Mouse (Mus musculus) liver, embryonic 12.5 days (tissue): ENCODE data around the gene Angptl6. TPM values are rescaled to one million over a fixed set of nuclear protein-coding genes. Genes with fewer than 3 reads are reported as not detected.

Source experiments
- ATAC-seq: fragments of 200-750 bp; cut with Nextera tagmentation; 2 replicates; pipeline ENCODE4 v1.8.0; 2017; ENCODE audit warnings: moderate number of reproducible peaks, mild to moderate bottlenecking, moderate library complexity
- H3K27ac ChIP-seq: fragments of 300-500 bp; sonication (generic); 2 replicates; pipeline ENCODE4 v1.5.1; 2016; ENCODE audit warnings: mild to moderate bottlenecking
- H3K27me3 ChIP-seq: fragments of 300-500 bp; sonication (generic); replicated peaks from 2 replicates; pipeline ENCODE4 v1.6.1; 2016; ENCODE audit warnings: mild to moderate bottlenecking, moderate library complexity
- H3K36me3 ChIP-seq: fragments of 300-500 bp; sonication (generic); 2 replicates; pipeline ENCODE4 v1.6.1; 2016; ENCODE audit warnings: mild to moderate bottlenecking, moderate library complexity
- H3K4me1 ChIP-seq: fragments of 300-500 bp; sonication (generic); 2 replicates; pipeline ENCODE4 v1.6.1; 2016
- H3K4me2 ChIP-seq: fragments of 300-500 bp; sonication (generic); 2 replicates; pipeline ENCODE4 v1.6.1; 2016; ENCODE audit warnings: mild to moderate bottlenecking, moderate library complexity
- H3K4me3 ChIP-seq: fragments of 300-500 bp; sonication (generic); 2 replicates; pipeline ENCODE4 v1.5.1; 2016; ENCODE audit warnings: mild to moderate bottlenecking, moderate library complexity
- H3K9ac ChIP-seq: fragments of 300-500 bp; sonication (generic); 2 replicates; pipeline ENCODE4 v1.6.1; 2016; ENCODE audit warnings: mild to moderate bottlenecking, moderate library complexity
- H3K9me3 ChIP-seq: fragments of 300-500 bp; sonication (generic); replicated peaks from 2 replicates; pipeline ENCODE4 v1.6.1; 2016; ENCODE audit warnings: mild to moderate bottlenecking, moderate library complexity
- WGBS: fragments of 180-500 bp; shearing (Covaris S2); methylation state at CpG from one replicate; pipeline ENCODE4 v1.1.7; 2016; ENCODE audit not compliant: insufficient replicate concordance; 5-methylcytosine and 5-hydroxymethylcytosine counted together
- microRNA-seq: library from miRNA; unstranded; fragments of <30 nt; microRNA quantifications from one replicate; pipeline ENCODE4, GENCODE M21; 2017
- polyA plus RNA-seq: library from polyadenylated mRNA; unstranded; fragments of >200 nt; fragmentation: Nextera tagmentation; extraction: Ambion mirVana; gene quantifications from 2 replicates; pipeline ENCODE4 v1.2.1, GENCODE M21; 2016

The Angptl6 gene
- polyA plus RNA-seq, 1 experiment from 2014 or later = 11.3 TPM

DNA sequence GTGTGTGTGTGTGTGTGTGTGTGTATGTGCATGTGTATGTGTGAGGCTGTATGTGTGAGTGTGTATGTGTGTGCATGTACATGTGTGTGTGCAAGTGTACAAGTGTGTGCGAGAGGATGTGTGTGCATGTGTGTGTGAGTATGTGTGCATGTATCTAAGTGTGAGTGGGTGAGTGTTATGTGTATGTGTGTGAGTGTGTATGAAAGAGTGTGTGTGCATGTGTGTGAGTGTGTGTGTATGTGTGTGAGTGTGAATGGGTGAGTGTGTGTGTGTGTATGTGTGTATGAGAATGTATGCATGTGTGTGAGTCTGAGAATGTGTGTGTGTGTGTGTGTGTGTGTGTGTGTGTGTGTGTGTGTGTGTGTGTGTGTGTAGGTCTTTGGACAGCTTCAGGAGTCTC is 51.4 kb downstream of the Angptl6 start:
- Histone ChIP-seq H3K27ac (no peak overlapping the region), H3K4me1 (peaks cover 3% of the 10 kb centered on the region; the same call in 1 of the 2 replicates), H3K9me3 (no peaks in the 10 kb centered on the region), H3K36me3 (no peaks in the 10 kb centered on the region), H3K4me2 (no peak overlapping the region), H3K27me3 (peaks cover 34% of the 10 kb centered on the region), H3K4me3 (no peak overlapping the region), H3K9ac (no peak overlapping the region)
- no peak for ATAC-seq
- WGBS = 77% methylated on average over 1 of the region's 1 CpGs

- Histone ChIP-seq H3K9me3 (no peaks in the 10 kb centered on the region), H3K4me2 (no peak overlapping the region), H3K9ac (no peak overlapping the region), H3K27ac (no peak overlapping the region), H3K4me1 (peaks cover 2% of the 10 kb centered on the region; the same call in 1 of the 2 replicates), H3K4me3 (no peak overlapping the region), H3K36me3 (no peaks in the 10 kb centered on the region), H3K27me3 (peaks cover 18% of the 10 kb centered on the region)
- no peak for ATAC-seq
- WGBS = 49% methylated on average over 5 of the region's 5 CpGs
Observed at GRCm38 (mm10) chr9:20825781-20826180, 53.7 kb downstream of the Angptl6 start.

Small RNAs within 50 kb of the gene (microRNA-seq; reads per million reads assigned to microRNA genes)
- not detected for gene Mir7081

Other genes with a start within 250 kb of the Angptl6 start
- 307 TPM in 2 replicates for gene Ubl5, start 236.8 kb downstream of the Angptl6 start, polyA plus RNA-seq
- 6.2 and 6.4 TPM in 2 replicates for gene Fbxl12, start 235.0 kb downstream of the Angptl6 start, polyA plus RNA-seq
- 37.2 and 39.0 TPM in 2 replicates for gene Pin1, start 227.6 kb downstream of the Angptl6 start, polyA plus RNA-seq
- 0.28 and 0.32 TPM in 2 replicates for gene Olfm2, start 133.4 kb downstream of the Angptl6 start, polyA plus RNA-seq
- gene Col5a3, start 64.7 kb downstream of the Angptl6 start, polyA plus RNA-seq = 0.02 and 0.06 TPM in 2 replicates
- not detected in 2 replicates for gene Rdh8, start 61.2 kb downstream of the Angptl6 start, polyA plus RNA-seq
- gene A230050P20Rik, start 11.1 kb downstream of the Angptl6 start, polyA plus RNA-seq = 7.9 TPM in 2 replicates
- gene Ppan, start 8.4 kb upstream of the Angptl6 start, polyA plus RNA-seq = 124 and 132 TPM in 2 replicates
- 303 and 313 TPM in 2 replicates for gene Eif3g, start 18.9 kb upstream of the Angptl6 start, polyA plus RNA-seq
- 97.3 and 101 TPM in 2 replicates for gene Dnmt1, start 80.2 kb upstream of the Angptl6 start, polyA plus RNA-seq
- gene S1pr2, start 97.1 kb upstream of the Angptl6 start, polyA plus RNA-seq = 6.6 and 6.7 TPM in 2 replicates
- 89.3 and 91.4 TPM in 2 replicates for gene Mrpl4, start 123.0 kb upstream of the Angptl6 start, polyA plus RNA-seq
- 9.9 TPM in 2 replicates for gene Icam1, start 136.3 kb upstream of the Angptl6 start, polyA plus RNA-seq
- gene Icam4, start 149.6 kb upstream of the Angptl6 start, polyA plus RNA-seq = 231 and 238 TPM in 2 replicates
- 0.42 and 0.45 TPM in 2 replicates for gene Icam5, start 152.3 kb upstream of the Angptl6 start, polyA plus RNA-seq
- gene Zglp1, start 187.4 kb upstream of the Angptl6 start, polyA plus RNA-seq = 0.62 TPM in 1 of 2 replicates, not detected in the other
- gene Gm49373, start 193.4 kb upstream of the Angptl6 start, polyA plus RNA-seq = 0.77 and 0.98 TPM in 2 replicates
- 48.7 and 49.6 TPM in 2 replicates for gene Fdx1l, start 193.9 kb upstream of the Angptl6 start, polyA plus RNA-seq
- 1.2 and 2.1 TPM in 2 replicates for gene Gm38431, start 212.3 kb upstream of the Angptl6 start, polyA plus RNA-seq
- gene Raver1, start 212.3 kb upstream of the Angptl6 start, polyA plus RNA-seq = 39.8 and 43.8 TPM in 2 replicates